Mouse (Mus musculus) brain, adult 2 months (tissue): ENCODE measurements around the gene Enkur.
"Not testable (repeated sequence)": the region's sequence is repeated elsewhere in the genome, so short reads cannot be mapped to it uniquely, and the experiment has no call there.

Experiments used
- DNase-seq: peaks from one replicate; pipeline ENCODE4 v3.0.0; 2011; ENCODE audit warnings: low read depth, low spot score

Gene Enkur

DNA sequence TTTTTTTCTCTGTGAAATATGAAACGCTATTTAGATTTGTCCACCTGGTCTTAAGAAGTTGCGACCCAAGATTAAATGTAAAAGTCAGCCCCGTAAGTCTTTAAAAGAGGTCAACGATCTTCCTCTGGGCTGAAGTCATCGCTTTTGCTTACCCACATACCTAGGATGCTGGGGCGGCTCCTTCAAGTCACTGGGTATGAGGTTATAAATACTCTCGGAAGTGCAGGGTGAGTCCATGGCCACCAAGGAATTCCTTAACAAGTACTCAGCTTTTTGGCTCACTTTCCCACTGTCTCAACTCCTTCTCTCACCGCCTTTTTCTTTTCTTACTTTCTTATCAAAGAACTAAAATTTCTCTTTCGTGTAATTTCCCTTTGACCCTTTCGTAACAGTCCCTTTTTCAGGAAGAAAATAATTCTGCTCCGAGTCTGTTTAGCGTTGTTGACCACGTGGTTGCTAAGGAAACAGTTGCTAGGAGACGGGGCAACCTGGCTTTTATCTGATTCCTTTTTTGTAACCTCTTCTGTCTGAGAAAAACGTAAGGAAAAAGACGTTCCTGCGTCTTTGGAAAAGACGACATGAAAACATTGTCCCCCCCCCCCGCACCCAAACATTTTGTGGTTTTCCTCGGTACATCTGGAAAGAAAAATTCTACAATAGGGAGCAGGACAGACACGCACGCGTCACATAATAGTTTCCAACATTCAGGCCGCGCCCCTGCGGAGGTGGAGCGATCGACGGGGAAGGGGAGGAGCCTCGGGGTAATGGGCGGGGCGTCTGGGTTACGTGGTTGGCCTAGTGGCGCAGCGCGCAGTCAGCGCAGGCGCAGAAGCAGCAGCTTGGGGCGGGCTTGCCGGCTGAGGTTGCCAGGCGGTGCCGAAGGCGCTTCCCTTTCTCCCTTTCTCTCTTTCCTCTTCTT lies at the start of gene Enkur, which contains the start of gene Thnsl1:
Gene Enkur, minus strand, starts transcription at position 454 of the 919 bp plus-strand sequence.
Gene Thnsl1, plus strand, starts transcription at position 813 of the 919 bp plus-strand sequence.
- peak; percentile 98 for DNase-seq

DNA sequence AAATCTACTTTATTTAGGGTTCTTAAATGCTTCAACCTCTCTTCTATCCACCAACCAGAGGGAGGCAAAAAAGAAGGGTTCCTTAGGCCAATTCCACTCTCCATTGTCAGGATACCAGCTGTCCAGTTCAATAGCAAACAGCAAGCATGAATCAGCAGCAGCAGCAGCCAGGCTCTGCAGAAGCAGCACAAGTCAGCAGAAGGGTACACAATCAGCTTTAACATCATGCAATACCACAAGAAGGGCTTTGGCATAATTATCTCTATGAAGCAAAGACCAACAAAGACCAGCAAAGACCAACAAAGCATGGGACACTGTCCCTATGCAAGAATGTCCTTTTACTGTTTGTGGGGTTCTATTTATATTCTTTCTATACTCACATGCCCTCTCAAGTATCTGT lies 49.1 kb upstream of the Enkur start:
- DNase-seq: no peak

DNA sequence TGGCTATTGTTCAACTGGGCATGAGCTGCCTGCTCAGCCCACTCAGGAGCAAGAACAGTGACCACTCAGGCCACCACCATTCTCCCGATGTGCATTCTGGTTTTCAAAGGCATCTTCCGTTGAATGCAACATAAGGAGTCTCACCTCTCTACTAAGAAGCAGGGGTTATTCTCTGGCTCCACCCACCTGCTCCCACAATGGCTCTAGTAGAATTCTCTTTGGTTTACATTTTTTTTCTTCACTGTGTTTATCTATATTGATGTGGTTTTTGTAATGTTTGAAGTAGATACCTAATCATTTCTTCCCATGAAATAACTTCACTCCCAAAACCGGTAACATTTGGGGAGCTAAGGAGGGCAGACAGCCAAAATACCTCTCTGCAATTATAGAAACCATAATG lies 48.5 kb upstream of the Enkur start:
- DNase-seq: no peak

GRCm38 (mm10) chr2:21245477-21246102 lies 40.4 kb upstream of the Enkur start:
- DNase-seq: no peak

GRCm38 (mm10) chr2:21244986-21245385 lies 39.8 kb upstream of the Enkur start:
- DNase-seq: no peak

DNA sequence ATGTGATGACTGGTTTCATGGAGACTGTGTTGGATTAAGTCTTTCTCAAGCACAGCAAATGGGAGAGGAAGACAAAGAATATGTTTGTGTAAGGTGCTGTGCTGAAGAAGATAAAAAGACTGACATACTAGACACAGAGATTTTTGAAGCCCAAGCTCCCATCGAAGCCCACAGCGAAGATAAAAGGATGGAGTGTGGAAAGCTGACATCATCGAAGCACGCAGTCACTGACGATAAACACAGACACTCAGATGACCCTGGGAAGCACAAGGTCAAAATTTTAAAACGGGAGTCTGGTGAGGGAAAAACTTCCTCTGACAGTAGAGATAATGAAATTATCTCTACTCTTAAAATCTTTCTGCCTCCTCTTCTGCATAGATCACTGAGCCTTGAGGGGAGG lies 38.9 kb upstream of the Enkur start:
- DNase-seq: not testable (repeated sequence)

DNA sequence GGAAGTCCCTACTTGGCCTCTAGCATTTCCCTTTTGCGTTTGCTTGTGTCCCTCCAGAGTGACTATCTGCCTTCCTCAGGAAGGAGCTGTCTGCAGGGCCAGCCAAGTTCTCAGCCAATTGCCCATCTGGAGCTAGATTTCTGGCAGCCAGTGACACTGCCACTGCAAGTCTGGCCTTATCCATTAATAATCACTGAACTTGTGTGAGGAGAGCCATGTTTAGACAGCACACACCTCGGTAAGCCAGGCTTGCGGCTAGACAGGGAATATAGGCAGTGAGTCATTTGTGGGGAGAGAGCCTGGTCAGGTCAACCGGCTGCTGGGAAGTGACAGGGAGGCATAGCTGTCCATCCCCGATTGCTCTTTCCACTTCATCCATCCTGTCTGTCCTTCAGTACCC lies 31.7 kb upstream of the Enkur start:
- peak; percentile 45 for DNase-seq

DNA sequence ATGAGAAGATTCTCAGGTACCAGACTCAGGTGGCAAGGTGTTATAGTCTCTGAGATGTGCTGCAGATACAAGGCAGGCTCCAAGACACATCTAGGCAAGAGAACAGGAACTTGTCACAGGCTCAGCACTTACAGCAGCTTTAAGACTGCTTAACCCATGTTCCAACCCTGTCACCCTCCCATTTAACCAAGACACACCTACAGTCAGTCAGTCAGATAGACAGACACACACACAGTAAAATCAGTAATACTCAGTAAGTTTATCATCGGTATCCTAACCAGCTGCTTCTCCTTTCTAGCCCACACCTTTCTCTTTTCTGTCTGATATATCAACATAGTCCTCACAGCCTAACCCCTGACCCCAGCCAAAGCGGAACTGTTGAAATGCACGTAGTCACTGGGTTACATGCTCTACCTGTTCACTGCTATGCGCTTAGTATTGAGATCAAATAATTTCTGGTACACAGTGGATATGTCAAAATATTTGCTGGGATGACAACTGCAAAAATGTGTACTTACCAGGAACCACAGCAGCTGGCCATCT lies 30.8 kb upstream of the Enkur start:
- DNase-seq: no peak

GRCm38 (mm10) chr2:21234871-21235648 lies 29.9 kb upstream of the Enkur start:
- peak; percentile 85 for DNase-seq

DNA sequence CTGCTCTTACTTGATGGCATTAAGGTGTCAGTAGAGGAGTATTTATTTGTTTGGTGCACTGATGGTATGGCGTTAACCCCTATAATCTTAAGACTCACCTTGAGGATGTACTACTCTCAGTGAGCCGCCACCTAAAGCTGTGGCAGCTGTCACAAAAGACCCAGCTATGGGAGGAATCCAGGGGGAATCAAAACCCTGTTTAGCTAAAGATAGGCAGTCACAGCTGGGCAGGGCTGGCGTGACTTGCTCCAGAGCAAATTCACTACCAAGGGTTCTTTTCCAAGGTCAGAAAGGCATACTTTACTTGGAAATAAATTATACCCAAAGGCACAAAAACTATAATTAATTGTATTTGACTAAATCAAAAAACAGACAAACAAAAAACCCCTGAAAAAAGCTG lies 26.0 kb upstream of the Enkur start:
- DNase-seq: no peak

GRCm38 (mm10) chr2:21230276-21230675 lies 25.1 kb upstream of the Enkur start:
- no peak for DNase-seq

DNA sequence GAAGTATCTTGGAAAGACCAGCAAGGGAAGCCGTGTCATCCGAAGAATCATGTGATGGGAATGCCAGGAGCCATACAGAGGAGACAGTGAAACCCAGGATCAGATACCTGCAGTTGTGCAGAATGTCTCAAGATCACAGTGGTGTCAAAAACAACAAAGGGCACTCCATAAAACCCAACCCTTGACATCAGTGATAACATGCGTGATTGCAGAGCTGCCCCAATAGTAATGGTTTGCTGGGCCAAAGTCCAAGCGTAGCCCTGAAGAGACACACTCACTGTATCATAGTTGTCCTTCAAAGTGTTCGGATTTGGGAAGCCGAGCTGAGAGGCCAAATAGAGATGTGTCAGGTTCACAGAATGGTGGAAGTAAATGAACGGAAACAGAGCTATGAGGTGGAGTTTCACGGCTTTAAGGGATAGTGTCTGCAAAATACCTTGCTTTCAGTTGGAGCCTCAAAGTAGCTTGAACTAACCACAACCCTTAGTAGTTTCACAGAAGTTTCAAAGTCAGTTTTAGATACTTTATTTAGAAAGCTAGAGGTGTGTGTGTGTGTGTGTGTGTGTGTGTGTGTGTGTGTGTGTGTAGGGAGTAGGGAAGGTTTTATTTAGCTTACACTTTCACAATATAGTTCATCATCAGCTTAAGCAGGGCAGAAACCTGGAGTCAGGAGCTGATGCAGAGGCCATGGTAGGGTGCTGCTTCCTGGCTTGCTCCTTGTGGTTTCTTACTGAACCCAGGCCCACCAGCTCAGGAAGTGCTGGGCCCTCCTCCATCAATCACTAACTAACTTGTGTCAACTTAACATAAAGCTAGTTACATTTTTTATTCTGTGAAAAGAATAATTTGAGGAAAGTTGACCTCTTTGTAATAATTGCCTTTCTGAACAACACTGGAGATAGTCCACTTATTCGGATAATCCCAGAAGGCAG lies 17.6 kb upstream of the Enkur start:
- no peak for DNase-seq

- no peak for DNase-seq
Observed at GRCm38 (mm10) chr2:21215284-21215683, 10.1 kb upstream of the Enkur start.

DNA sequence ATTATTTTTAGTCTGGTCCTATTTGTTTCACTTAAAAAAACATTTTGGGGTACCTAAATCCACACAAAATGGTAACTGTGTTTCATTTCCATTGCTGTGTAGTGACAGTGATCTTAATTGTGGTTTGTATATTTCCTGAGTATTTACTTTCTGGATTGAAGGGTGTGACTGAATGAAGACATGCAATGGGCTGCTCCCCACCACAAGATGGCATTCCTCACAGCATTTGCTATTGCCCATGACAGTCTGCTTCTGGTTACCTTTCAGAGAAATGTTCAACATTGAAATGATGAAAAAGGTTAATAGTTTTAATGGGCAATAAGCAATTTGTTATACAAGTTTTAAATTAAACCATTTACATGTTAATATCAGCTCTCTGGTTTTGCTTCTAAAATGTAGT lies 9.2 kb upstream of the Enkur start:
- DNase-seq: peak; percentile 60

GRCm38 (mm10) chr2:21211361-21211760 lies 6.2 kb upstream of the Enkur start:
- peak; percentile 17 for DNase-seq

DNA sequence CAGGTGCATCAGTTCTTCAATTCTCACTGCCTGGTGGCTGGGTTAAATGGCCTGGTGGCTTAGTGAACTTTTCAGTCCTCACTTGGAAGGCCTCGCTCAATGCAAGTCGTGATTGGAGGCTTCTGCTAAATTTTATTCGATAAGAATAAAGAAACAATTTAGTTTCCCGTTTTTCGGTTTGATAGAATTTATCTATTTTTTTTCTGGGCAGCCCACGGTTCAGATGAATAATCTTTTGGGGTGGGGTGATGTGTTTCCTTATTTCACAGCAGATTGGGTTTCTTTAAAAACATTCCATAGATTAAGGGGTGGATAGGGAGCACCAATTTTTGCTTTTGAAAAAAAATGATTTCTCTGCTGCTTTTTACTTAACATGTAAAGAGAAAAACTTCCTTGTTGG lies 1.1 kb upstream of the Enkur start:
- DNase-seq: no peak

GRCm38 (mm10) chr2:21205831-21206159 lies 630 bp upstream of the Enkur start:
- DNase-seq: no peak

DNA sequence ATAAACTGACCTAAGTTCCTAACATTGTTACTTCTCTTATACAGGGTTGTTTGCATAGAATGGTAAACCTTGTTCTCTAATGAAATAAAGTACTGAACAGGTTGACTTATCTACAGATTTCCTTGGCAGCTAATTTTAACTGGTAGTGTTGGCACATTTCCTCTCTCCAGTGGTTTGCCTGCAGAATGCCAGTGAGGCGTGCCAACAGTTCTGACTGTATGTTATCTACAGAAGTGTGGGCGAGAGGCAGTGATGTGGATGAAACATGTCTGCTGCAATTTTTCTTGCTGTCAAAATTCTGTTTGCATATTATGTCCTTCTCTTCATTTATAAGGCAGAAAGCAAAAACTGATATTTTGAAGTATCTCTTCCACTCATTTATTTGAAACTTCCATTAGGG lies 2.4 kb downstream of the Enkur start:
- DNase-seq: peak; percentile 59

GRCm38 (mm10) chr2:21199051-21199450 lies 6.1 kb downstream of the Enkur start:
- no peak for DNase-seq

DNA sequence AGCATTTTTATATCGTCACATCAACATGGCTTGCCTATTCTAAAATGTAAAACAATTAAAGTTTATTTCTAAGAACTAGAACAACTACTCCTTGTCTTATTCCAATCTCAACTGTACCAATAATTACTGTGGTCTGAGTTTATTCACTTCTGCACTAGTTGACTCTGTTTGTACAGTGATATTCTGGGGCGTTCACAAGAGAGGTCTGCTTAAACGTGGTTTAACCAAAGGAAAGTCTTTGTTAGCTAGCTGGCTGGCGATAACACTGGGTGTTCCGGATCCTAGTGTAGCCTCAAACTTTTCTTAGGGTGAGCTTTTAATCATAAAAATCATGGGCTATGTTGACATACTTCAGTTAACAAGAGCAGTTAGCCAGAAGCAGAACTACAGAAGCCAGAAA lies 9.9 kb downstream of the Enkur start:
- no peak for DNase-seq

DNA sequence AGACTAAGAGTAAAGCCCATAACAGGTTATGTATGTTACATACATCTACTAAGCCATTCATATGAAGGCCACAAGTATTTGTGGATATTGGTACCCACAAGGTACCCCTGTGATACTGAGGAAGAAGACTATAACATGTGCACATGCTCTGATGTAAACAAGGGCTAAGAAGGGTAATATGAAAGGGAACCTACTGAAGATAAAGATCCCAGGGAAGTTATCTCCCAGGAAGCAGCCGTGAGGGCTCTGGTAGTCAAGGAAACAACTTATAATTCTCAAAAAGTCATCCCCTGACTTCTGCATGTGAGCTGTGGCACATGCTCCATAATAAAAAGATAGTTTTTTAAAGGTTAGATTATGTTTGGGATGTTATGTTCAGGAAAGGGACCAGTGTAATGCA lies 13.9 kb downstream of the Enkur start:
- no peak for DNase-seq
